Mouse (Mus musculus) spleen, embryonic (tissue): Measurements from ENCODE around the gene Gpr35.
"Not testable (repeated sequence)": the region's sequence is repeated elsewhere in the genome, so short reads cannot be mapped to it uniquely, and the experiment has no call there.

Experiments used
- CTCF ChIA-PET: fragments of 350-600 bp; sonication (Branson Sonifier 250); formaldehyde crosslinking; loops from one replicate; lab custom pipeline; 2022; lab: Charles Lee

Gpr35 gene

GRCm38 (mm10) chr1:92930171-92930706 lies 20.4 kb upstream of the Gpr35 start:
- CTCF ChIA-PET, result no interaction called here

- CTCF ChIA-PET, result interaction anchor here (2.3 kb wide), 1 partner anchor 26 kb away, joined by 6 read pairs; no protein-coding TSS in a partner anchor
Measured at GRCm38 (mm10) chr1:92933611-92934010, 17.1 kb upstream of the Gpr35 start.

- CTCF ChIA-PET, result interaction anchor here (2.3 kb wide), 1 partner anchor 26 kb away, joined by 6 read pairs; no protein-coding TSS in a partner anchor
Measured at GRCm38 (mm10) chr1:92934182-92934827, 16.4 kb upstream of the Gpr35 start, which contains the start of gene Capn10. Gene Capn10 (plus strand): TSS chr1:92934376.

GRCm38 (mm10) chr1:92935054-92935962 lies 15.4 kb upstream of the Gpr35 start:
- CTCF ChIA-PET, result interaction anchor here (0.6 to 2.3 kb wide), 2 partner anchors 27 to 79 kb away, joined by 4 to 6 read pairs; no protein-coding TSS in a partner anchor

GRCm38 (mm10) chr1:92935977-92936376 lies 14.7 kb upstream of the Gpr35 start:
- CTCF ChIA-PET, result interaction anchor here (0.6 kb wide), 1 partner anchor 78 kb away, joined by 4 read pairs; no protein-coding TSS in a partner anchor

GRCm38 (mm10) chr1:92936467-92936866 lies 14.2 kb upstream of the Gpr35 start:
- CTCF ChIA-PET, result no interaction called here

GRCm38 (mm10) chr1:92937797-92938196 lies 12.9 kb upstream of the Gpr35 start:
- CTCF ChIA-PET, result no interaction called here

- CTCF ChIA-PET, result no interaction called here
Measured at GRCm38 (mm10) chr1:92939746-92940145, 10.9 kb upstream of the Gpr35 start.

GRCm38 (mm10) chr1:92943219-92943989 lies 7.3 kb upstream of the Gpr35 start:
- CTCF ChIA-PET, result no interaction called here

GRCm38 (mm10) chr1:92947966-92948365 lies 2.7 kb upstream of the Gpr35 start:
- CTCF ChIA-PET, result no interaction called here

GRCm38 (mm10) chr1:92949426-92949825 lies 1.2 kb upstream of the Gpr35 start:
- CTCF ChIA-PET, result no interaction called here

- CTCF ChIA-PET, result no interaction called here
Measured at GRCm38 (mm10) chr1:92953641-92954040, 3.0 kb downstream of the Gpr35 start.

GRCm38 (mm10) chr1:92956571-92957335 lies 6.1 kb downstream of the Gpr35 start:
- CTCF ChIA-PET, result not testable (repeated sequence)

- CTCF ChIA-PET, result no interaction called here
Measured at GRCm38 (mm10) chr1:92958999-92959398, 8.3 kb downstream of the Gpr35 start.

GRCm38 (mm10) chr1:92970791-92971190 lies 20.1 kb downstream of the Gpr35 start:
- CTCF ChIA-PET, result not testable (repeated sequence)

- CTCF ChIA-PET, result interaction anchor here (0.6 kb wide), 1 partner anchor 578 kb away, joined by 3 read pairs; no protein-coding TSS in a partner anchor
Measured at GRCm38 (mm10) chr1:92971879-92972795, 21.5 kb downstream of the Gpr35 start.

- CTCF ChIA-PET, result interaction anchor here (0.6 kb wide), 1 partner anchor 579 kb away, joined by 3 read pairs; no protein-coding TSS in a partner anchor
Measured at GRCm38 (mm10) chr1:92972854-92973253, 22.2 kb downstream of the Gpr35 start.

- CTCF ChIA-PET, result no interaction called here
Measured at GRCm38 (mm10) chr1:92976141-92976566, 25.5 kb downstream of the Gpr35 start.

- CTCF ChIA-PET, result no interaction called here
Measured at GRCm38 (mm10) chr1:92978645-92979044, 28.0 kb downstream of the Gpr35 start.
